Mouse (Mus musculus): ENCODE measurements at regions not wholly inside any gene's neighbourhood (a gene's known extent, or its start where the extent isn't known, plus 50 kb on each side); places are given as distances from the start of the nearest gene placed in this dataset.

DNA sequence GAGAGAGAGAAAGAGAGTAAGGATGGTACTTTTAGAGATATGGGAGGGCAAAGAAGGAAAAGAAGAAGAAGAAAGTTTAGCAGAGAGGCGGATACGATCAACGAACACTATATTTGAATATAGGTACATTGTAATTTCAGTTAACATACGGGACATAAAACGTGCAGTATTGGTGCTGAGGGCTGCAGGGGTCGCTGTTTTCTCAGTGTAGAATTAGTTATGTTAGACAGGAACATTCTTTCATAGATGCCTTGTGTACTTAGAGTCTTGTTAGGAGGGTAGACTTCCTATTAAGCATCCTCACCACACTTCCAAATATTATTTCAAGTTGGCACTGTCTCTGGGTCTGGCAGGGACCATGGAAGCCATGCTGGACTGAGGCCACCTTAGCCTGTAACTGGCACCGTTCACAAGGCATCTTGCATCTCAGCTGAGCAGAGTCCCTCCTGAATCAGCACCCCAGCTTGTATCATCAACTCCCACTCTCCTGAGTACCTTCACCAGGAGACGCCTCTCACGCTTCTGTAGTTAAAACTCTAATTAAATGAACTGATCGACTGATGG lies 107.3 kb upstream of the Eef2kmt start:
- no peak for TF ChIP-seq CTCF (IDR thresholded peaks at IDR 0.05; ENCODE audit: control insufficient read depth, insufficient read depth, insufficient read length)
- no peak for TF ChIP-seq CEBPB (IDR thresholded peaks at IDR 0.05; ENCODE audit: low read depth)
